Mouse (Mus musculus) lung, postnatal 0 days (tissue): ENCODE data around the gene Rps6ka5. TPM values are rescaled to one million over a fixed set of nuclear protein-coding genes. Genes with fewer than 3 reads are reported as not detected.

ENCODE experiments used
- ATAC-seq: fragments of 200-750 bp; cut with Nextera tagmentation; 2 replicates; pipeline ENCODE4 v1.8.0; 2017; ENCODE audit warnings: moderate library complexity
- DNase-seq: peaks from one replicate; pipeline ENCODE4 v3.0.0-alpha.2; 2016; ENCODE audit warnings: low spot score
- H3K27ac ChIP-seq: fragments of 300-500 bp; sonication (generic); 2 replicates; pipeline ENCODE4 v1.5.1; 2014; ENCODE audit warnings: antibody characterized with exemption, mild to moderate bottlenecking, low read length, mixed read lengths
- H3K27me3 ChIP-seq: fragments of 300-500 bp; sonication (generic); replicated peaks from 2 replicates; pipeline ENCODE4 v1.6.1; 2014; ENCODE audit warnings: low read length, mixed read lengths; ENCODE audit not compliant: insufficient read depth
- H3K36me3 ChIP-seq: fragments of 300-500 bp; sonication (generic); 2 replicates; pipeline ENCODE4 v1.6.1; 2014; ENCODE audit warnings: low read length, mixed read lengths; ENCODE audit not compliant: insufficient read depth
- H3K4me1 ChIP-seq: fragments of 300-500 bp; sonication (generic); 2 replicates; pipeline ENCODE4 v1.6.1; 2014; ENCODE audit warnings: antibody characterized with exemption, low read depth, low read length, mixed read lengths; ENCODE audit not compliant: insufficient read depth
- H3K4me2 ChIP-seq: fragments of 300-500 bp; sonication (generic); replicated peaks from 2 replicates; pipeline ENCODE4 v1.6.1; 2014; ENCODE audit warnings: low read depth, mild to moderate bottlenecking, low read length, moderate library complexity, mixed read lengths
- H3K4me3 ChIP-seq: fragments of 300-500 bp; sonication (generic); 2 replicates; pipeline ENCODE4 v1.5.1; 2014; ENCODE audit warnings: low read depth, low read length
- H3K9ac ChIP-seq: fragments of 300-500 bp; sonication (generic); replicated peaks from 2 replicates; pipeline ENCODE4 v1.6.1; 2014; ENCODE audit warnings: low read depth, mild to moderate bottlenecking
- H3K9me3 ChIP-seq: fragments of 300-500 bp; sonication (generic); 2 replicates; pipeline ENCODE4 v1.6.1; 2016; ENCODE audit warnings: low read length, mixed read lengths
- CTCF ChIP-seq: IDR thresholded peaks from 2 replicates; pipeline ENCODE4 v1.5.1; 2016; ENCODE audit warnings: antibody characterized with exemption, mild to moderate bottlenecking
- EP300 ChIP-seq: IDR thresholded peaks from 2 replicates; pipeline ENCODE4 v1.6.1; 2016; ENCODE audit warnings: antibody characterized with exemption, mild to moderate bottlenecking, control low read depth
- WGBS: fragments of 180-500 bp; shearing (Covaris S2); extraction: QIAGEN DNeasy Blood & Tissue Kit; methylation state at CpG from one replicate; pipeline ENCODE4 v1.1.7; 2014; 5-methylcytosine and 5-hydroxymethylcytosine counted together
- polyA plus RNA-seq: library from polyadenylated mRNA; unstranded; fragments of >200 nt; fragmentation: Nextera tagmentation; extraction: Ambion mirVana; gene quantifications from 2 replicates; pipeline ENCODE4 v1.2.1, GENCODE M21; 2015

Gene Rps6ka5
- 2.3 and 2.7 TPM in 2 replicates for polyA plus RNA-seq

DNA sequence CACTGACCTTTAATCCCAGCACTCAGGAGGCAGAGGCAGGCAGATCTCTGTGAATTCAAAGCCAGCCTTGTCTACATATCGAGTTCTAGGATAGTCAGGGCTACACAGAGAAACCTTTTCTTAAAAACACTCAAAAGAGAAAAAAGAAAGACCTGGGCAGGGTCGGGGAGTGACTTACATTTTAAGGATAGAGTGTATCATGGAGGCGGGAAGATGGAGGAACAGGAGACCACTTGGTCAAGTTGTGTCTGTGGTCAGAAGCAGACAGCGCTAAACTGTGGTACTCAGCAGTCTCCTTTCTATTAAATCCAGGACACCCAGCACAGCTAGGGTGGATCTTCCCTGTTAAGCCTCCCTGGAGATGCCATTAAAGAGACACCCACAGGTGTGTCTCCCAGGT is at the start of gene Rps6ka5:
Gene Rps6ka5 (minus strand): TSS at position 333 of the 400 bp plus-strand sequence.
- Histone ChIP-seq H3K4me2 (no peak within 1 kb of the TSS), H3K9ac (no peak within 1 kb of the TSS), H3K36me3 (no peaks in the 10 kb centered on the region), H3K27ac (no peak within 1 kb of the TSS), H3K4me1 (no peaks in the 10 kb centered on the region; the same call in 1 of the 2 replicates), H3K4me3 (no peak within 1 kb of the TSS), H3K27me3 (no peaks in the 10 kb centered on the region), H3K9me3 (no peaks in the 10 kb centered on the region)
- no peak for ATAC-seq
- DNase-seq, result no peak
- 96% methylated on average over 4 of the region's 4 CpGs for WGBS
- TF ChIP-seq CTCF, result no peak
- TF ChIP-seq EP300, result no peak

DNA sequence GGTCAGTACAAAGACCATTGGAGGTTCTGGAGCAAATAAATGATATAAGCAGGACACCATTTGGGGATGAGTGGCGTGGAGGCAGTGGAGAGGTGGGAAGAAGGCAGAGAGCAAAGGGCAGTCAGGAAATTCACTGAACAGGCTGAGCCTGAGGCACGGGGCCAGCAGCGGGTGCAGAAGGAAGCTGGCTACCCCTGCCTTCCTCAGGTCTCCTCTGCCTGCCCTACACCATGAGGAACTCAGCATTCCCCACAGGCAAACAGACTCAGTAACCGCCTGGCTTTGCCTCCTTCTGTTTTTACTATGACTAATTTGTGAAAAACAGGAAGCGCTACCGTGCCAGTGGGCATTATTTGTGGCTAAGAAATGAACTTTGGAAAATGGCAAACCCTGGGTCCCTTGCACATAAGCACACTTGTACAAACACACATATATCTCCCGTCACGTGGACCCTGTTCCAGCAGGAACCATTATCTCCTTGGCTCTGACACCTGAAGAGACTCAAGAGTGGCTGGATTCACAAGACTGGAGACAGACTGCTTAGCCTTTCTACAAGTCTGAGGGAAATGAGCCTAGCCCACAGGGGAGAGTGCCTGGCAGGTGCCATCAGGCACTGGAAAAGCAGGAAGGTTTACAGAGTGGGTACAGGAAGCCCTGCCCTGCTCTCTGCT is 49.3 kb upstream of the Rps6ka5 start:
- no peaks in the 10 kb centered on the region for H3K9me3 ChIP-seq
- no peak overlapping the region for H3K9ac ChIP-seq
- no peak overlapping the region for H3K4me2 ChIP-seq
- no peaks in the 10 kb centered on the region for H3K36me3 ChIP-seq
- no peaks in the 10 kb centered on the region for H3K27me3 ChIP-seq
- H3K4me3 ChIP-seq, result no peak overlapping the region
- TF ChIP-seq CTCF, result no peak
- TF ChIP-seq EP300, result no peak
- peaks cover 11% of the 10 kb centered on the region; the same call in 1 of the 2 replicates for H3K4me1 ChIP-seq
- H3K27ac ChIP-seq, result no peak overlapping the region
- DNase-seq (no peak), ATAC-seq (no peak)
- 58% methylated on average over 8 of the region's 8 CpGs for WGBS

DNA sequence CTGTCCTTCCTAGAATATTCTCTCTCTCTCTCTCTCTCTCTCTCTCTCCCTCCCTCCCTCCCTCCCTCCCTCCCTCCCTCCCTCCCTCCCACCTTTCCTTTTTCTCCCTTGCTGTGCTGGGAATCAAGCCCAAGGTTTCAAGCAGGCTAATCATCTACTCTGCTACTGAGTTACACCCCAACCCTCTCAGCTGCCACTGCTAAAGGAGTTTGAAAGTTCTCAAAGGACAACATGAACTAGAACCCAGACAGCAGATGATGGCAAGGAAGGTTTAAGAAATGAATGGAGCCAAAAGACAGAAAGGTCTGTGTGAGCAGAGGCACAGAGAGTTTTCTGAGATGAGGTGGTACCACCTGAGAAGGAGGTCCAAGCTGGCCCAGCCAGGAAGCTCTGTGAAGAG is 48.5 kb upstream of the Rps6ka5 start:
- Histone ChIP-seq H3K27ac (no peak overlapping the region), H3K4me3 (no peak overlapping the region), H3K27me3 (no peaks in the 10 kb centered on the region), H3K4me1 (peaks cover 11% of the 10 kb centered on the region; the same call in 1 of the 2 replicates), H3K36me3 (no peaks in the 10 kb centered on the region), H3K9ac (no peak overlapping the region), H3K9me3 (no peaks in the 10 kb centered on the region), H3K4me2 (no peak overlapping the region)
- no peak for DNase-seq
- TF ChIP-seq EP300 (no peak), CTCF (no peak)
- ATAC-seq, result no peak

DNA sequence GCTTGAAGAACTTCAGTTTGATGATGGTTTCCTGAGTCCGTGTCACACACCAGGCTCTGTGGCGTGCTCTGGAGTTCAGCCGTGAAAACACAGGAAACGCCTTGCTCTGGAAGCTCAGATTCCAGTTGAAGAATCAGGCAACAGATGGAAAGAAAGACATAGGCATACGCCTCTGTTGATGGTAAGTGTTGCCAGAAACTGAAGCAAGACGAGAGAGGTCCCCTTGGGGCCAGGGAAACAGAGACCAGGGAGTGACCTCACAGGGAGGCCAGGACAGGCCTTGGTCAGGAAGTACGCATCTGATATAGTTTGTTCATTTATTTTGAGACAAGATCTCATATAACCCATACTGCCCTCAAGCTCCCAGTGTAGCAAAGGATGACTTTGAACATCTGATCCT is 48.0 kb upstream of the Rps6ka5 start:
- Histone ChIP-seq H3K27ac (no peak overlapping the region), H3K4me2 (no peak overlapping the region), H3K4me3 (no peak overlapping the region), H3K36me3 (no peaks in the 10 kb centered on the region), H3K4me1 (peaks cover 8% of the 10 kb centered on the region; the same call in 1 of the 2 replicates), H3K9me3 (no peaks in the 10 kb centered on the region), H3K9ac (no peak overlapping the region), H3K27me3 (no peaks in the 10 kb centered on the region)
- DNase-seq, result no peak
- no peak for ATAC-seq
- 64% methylated on average over 7 of the region's 7 CpGs for WGBS
- no peak for TF ChIP-seq EP300
- no peak for TF ChIP-seq CTCF

DNA sequence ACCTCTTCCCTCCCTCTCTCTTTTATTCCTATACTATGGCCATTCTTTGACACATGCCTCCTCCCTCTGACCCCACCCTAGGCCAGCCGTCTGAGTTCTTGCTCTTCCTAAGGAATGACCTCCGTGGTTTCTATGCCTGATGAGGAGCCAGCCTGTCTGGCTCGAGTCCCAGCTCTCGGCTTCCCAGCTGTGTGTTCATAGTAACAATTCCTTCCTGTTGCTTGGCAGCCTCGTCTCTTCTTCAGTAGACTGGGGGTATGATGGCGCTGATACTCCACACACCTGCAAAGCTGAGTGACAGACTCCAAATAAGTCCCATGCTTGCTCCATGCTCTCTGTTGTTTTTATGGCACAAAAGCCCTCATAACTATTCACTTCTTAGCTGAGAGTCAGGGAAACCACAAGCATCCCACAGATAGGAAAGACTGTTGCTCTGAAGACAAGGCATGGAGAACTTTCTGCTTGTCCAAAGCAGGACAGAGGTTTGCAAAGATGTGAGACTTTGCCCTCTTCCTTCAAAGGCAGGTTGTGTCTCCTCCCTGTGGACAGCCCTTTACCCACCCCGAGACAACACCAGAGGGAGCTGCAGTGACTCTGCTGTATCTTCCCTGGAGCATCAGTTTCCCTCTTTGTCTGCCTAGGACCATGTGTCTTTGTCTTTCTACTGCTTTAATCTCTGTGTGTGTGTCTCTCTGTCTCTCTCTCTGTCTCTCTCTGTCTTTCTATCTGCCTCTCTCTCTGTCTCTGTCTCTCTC is 45.6 kb upstream of the Rps6ka5 start:
- Histone ChIP-seq H3K4me3 (no peak overlapping the region), H3K9ac (no peak overlapping the region), H3K9me3 (no peaks in the 10 kb centered on the region), H3K4me1 (no peaks in the 10 kb centered on the region), H3K4me2 (no peak overlapping the region), H3K27me3 (no peaks in the 10 kb centered on the region), H3K27ac (no peak overlapping the region), H3K36me3 (no peaks in the 10 kb centered on the region)
- DNase-seq, result peak; percentile 36
- TF ChIP-seq EP300 (no peak), CTCF (peak; percentile 50)
- peak; percentile 57 for ATAC-seq
- 11% methylated on average over 7 of the region's 7 CpGs for WGBS

DNA sequence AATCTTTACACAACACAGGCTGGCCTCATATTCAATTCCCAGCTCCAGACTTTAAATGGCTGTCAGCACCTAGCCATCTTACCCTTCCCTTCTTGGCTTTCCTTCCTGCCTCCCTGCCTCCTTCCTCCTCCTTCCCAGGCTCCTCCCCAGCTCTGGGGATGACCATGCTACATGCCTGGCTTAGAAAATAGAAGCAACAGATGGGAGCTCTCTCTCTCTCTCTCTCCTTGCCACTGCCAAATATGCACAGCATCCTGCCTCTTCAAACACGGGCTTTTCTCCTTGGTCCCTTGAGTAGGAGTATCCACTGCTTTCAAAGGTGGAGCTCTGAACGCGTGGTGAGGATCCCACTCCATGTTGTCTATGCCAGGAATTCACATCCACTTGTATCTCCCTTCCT is 44.0 kb upstream of the Rps6ka5 start:
- no peak overlapping the region for H3K4me2 ChIP-seq
- 56% methylated on average over 3 of the region's 3 CpGs for WGBS
- DNase-seq (no peak), ATAC-seq (no peak)
- no peak overlapping the region for H3K9ac ChIP-seq
- H3K4me3 ChIP-seq, result no peak overlapping the region
- H3K9me3 ChIP-seq, result no peaks in the 10 kb centered on the region
- H3K36me3 ChIP-seq, result no peaks in the 10 kb centered on the region
- TF ChIP-seq EP300, result no peak
- no peak for TF ChIP-seq CTCF
- H3K27me3 ChIP-seq, result no peaks in the 10 kb centered on the region
- H3K4me1 ChIP-seq, result no peaks in the 10 kb centered on the region
- no peak overlapping the region for H3K27ac ChIP-seq
